Mouse (Mus musculus): ENCODE data around the gene Ift122.

DNA sequence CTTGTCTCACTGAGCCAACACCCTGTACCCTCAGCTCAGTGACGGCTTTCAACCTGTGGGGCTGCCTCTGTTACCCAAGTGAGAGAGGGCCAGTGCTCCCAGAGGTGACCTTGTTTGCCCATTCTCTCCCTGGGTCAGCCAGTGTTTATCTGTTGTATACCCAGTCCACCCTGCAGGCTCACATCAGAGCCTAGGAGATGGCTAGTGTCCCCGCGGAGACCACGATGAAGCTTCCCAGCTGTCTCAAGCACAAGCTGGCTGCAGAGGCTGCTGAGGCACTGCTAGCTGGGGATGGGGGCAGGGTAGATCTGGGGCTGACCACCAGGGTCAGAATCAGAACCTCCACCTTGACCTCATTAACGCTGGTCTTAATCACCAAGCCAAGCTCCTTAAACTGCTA is 76.7 kb downstream of the Ift122 start:
- TF ChIP-seq POLR2AphosphoS2 (IDR thresholded peaks at IDR 0.05; ENCODE audit: low read length) (no peak), CTCF (IDR thresholded peaks at IDR 0.05 in 2 of 3, conservative IDR thresholded peaks at IDR 0.05 in 1 of 3; ENCODE audit: control insufficient read depth in 1 of 3, insufficient read depth in 1 of 3, low read depth in 2 of 3, low read length in 3 of 3, poor library complexity in 1 of 3, severe bottlenecking in 1 of 3) (no peak), EP300 (IDR thresholded peaks at IDR 0.05; ENCODE audit: low read depth in 1 of 2, low read length in 2 of 2) (no peak), KAT2A (conservative IDR thresholded peaks at IDR 0.05; ENCODE audit: low read depth, low read length) (no peak), POLR2A (IDR thresholded peaks at IDR 0.05; ENCODE audit: control insufficient read depth in 1 of 2, insufficient read depth in 1 of 2, low read depth in 1 of 2, low read length in 2 of 2, poor library complexity in 1 of 2) (no peak), ZMIZ1 (IDR thresholded peaks at IDR 0.05; ENCODE audit: low read depth, low read length) (no peak), POLR2AphosphoS5 (IDR thresholded peaks at IDR 0.05; ENCODE audit: borderline replicate concordance, low read depth, low read length) (no peak)
